Mouse (Mus musculus): ENCODE data around the gene Shroom1. TPM values are rescaled to one million over a fixed set of nuclear protein-coding genes. Genes with fewer than 3 reads are reported as not detected.

Shroom1 gene
- total RNA-seq, 2 experiments from 2014 or later, result 4.0 to 4.5 TPM

DNA sequence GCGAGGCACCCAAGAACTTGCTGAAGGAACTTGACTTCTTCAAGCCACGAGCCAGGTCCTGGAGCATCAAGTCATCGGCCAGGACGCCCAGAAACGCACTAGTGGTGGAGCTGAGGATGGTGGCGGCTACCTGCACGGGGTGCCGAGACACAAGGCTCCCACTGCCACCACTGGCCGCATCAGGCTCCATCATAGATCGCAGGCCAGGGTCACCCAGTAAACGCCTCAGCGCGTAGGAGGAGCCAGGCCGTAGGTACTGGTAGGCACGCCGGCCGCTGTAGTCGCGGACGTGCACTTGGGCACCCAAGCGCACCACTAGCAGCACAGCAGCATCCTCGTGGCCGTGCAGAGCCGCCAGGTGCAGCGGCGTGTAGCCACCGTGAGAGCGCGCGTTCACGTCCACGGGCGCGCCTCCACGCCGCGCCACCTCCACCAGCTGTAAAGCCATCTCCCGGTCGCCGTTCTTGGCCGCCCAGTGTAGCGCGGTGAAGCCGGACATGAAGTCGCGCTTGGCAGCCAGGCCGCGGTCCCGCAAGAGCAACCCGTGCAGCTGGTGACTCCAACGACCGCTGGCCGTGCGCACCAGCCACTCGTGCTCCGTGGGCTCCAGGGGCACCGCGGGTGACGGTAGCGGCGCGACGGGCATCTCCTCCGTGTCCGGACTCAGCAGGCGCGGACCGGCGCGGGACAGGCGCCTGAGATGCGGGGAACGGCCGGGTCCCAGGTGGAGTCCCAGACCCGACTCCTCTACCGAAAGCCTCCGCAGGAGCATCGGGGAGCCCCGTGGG is 21.6 kb downstream of the Shroom1 start:
- peak in 1 of 2 experiments; percentile 54 for DNase-seq (ENCODE audit: low spot score in 2 of 2)

DNA sequence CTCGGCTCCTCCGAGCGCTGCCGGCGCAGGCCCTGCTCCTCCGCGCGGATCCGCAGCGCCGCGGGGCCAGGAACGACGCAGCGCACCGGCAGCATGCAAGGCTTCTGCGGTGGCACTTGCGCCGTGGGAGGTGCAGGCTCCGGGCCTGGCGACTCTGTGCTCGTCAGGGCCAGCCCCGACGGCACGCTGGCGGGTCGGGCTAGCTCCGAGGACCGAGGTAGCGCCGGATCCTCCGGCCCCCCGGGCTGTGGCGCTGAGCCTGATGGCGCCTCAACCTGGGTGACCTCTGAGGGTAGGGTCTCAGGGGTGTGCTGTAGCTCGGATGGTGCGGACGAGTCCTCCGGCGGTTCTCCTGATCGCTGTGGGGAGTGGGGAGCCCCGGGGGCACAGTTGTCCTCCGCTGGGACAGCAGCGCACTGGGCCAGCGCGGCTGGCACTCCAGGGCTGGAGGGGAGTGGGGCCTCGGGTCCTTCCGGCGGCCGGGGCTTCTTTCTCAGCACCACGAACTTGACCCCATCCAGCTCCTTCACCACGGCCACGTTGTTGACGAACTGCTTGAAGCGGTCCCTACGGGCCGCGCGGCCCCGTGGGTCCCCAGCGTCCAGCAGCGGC is 22.3 kb downstream of the Shroom1 start:
- peak in 1 of 2 experiments; percentile 47 for DNase-seq (ENCODE audit: low spot score in 2 of 2)

DNA sequence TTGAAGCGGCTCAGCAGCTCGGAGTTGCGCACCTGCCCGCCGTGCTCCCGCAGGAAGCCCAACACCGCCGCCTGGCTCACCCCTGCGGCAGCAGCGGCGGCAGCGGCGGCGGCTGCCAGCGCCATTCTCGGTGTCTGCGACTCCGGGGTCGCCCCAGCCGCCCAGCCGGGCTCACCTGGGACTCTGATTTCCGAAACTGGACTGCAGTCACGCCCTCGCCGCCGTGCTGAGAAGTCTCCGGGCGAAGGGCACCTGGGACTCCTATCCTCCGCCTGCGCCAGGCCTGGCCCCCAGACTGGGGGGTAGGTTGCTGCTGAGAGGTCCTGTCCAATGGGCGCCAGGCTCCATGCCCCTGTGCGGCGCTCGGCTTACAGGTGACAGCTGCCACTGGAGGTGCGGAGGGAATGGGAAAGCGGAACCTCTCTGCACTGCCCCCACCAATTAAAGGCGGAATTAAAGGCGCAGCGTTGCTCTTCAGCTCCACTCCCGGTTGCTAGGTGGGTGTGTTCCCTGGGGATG is 22.8 kb downstream of the Shroom1 start, which contains the start of the genes Gm9945 and Sowaha:
Gene Gm9945 (plus strand): TSS at position 384 of the 519 bp plus-strand sequence.
Gene Sowaha (minus strand): TSS at position 492 of the 519 bp plus-strand sequence.
- DNase-seq (ENCODE audit: low spot score in 2 of 2), result peak; percentile 66 to 72

DNA sequence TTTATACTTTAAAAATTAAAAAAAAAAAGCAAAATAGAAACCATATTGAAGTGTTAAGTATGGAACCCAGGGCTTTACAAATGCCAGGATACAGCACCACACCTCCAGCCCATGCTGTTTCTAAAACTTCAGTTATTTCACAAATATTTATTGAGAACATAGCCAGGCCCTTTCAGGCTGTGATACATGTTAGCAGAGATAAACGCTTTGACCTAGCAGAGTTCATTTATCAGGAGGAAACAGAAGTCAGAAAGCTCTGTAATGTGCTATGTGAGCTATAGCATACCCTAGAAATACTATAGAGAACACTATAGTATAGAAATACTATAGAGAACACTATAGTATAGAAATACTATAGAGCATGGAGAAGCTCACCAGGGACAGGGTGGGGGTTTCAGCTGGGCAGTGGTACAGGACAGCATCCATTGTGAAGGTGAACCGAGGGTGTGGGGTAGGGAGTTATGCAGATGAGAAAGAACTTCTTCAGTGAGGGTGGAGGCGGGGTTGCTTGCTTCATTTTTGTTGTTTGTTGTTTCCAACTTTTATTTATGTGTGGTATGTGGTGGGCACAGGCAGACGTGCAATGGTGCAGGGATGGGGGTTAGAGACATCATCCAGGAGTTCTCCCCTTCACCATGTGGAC is 24.2 kb downstream of the Shroom1 start:
- no peak for DNase-seq (ENCODE audit: low spot score in 2 of 2)

DNA sequence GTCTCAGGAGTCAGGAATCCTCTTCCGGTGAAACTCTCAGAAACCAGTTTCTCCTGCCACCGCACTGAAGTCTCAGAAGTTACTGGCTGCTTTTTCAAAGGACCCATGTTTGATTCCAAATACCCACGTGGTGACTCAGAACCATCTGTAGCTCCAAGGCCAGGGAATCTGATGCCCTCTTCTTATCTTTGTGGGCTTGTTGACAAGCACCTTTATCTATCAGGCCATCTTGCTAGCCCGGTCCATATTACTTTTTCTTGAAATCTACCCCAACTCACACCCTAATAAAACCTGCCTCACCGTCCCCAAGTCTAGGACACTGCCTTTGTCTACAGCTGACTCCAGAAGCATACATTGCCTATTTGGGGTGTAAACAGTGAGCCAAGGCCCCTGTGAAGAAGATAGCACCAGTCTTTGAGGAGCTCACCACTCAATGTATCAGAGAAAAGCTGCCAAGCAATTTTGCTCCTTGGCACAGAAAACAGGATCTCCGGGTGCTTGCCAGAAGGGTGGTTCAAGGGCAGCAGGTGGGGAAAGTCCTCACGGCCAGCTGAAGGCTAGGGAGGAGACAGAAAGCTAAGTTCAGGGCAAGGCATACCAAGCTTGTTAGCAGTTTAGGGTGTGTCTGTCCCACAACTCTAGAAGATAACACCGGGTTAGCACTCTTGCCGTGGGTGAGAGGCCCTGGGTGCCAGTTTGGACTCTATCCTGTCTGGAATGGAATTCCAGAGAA is 26.3 kb downstream of the Shroom1 start:
- DNase-seq (ENCODE audit: low spot score in 2 of 2), result no peak

DNA sequence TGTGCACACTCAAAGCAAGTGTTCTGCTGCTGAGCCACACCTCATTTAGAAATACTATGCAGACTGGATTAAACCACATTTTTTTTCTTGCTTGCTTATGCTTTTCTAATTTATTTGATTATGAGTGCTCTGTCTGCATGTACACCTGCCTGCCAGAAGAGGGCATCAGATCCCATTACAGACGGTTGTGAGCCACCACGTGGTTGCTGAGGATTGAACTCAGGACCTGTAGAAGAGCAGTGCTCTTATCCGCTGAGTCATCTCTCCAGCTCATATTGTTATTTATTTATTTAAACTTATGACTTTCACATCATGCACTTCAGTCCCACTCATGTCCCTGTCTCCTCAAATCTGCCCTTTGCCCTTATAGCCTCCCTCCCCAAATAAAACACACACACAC is 28.7 kb downstream of the Shroom1 start:
- DNase-seq (ENCODE audit: low spot score in 2 of 2), result no peak

DNA sequence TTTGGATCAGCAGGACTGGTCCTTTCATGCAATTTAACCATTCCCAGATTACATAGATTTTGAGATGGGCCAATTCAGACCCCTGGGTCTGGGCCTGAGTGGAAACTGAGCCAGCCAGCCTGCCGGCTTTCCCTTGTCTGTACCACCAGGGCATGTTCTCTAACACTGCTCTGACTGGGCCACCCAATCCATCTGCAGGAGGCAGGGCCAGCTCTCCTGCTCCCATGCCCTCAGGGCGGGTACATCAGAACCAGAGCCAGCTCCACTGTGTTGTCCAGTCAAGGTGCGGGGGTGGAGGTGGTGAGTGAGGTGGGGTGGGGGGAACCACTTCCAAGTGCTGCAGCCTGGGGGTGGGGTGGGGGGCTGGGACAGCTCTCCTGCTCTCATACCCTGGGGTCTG is 29.3 kb downstream of the Shroom1 start:
- DNase-seq (ENCODE audit: low spot score in 2 of 2), result no peak

DNA sequence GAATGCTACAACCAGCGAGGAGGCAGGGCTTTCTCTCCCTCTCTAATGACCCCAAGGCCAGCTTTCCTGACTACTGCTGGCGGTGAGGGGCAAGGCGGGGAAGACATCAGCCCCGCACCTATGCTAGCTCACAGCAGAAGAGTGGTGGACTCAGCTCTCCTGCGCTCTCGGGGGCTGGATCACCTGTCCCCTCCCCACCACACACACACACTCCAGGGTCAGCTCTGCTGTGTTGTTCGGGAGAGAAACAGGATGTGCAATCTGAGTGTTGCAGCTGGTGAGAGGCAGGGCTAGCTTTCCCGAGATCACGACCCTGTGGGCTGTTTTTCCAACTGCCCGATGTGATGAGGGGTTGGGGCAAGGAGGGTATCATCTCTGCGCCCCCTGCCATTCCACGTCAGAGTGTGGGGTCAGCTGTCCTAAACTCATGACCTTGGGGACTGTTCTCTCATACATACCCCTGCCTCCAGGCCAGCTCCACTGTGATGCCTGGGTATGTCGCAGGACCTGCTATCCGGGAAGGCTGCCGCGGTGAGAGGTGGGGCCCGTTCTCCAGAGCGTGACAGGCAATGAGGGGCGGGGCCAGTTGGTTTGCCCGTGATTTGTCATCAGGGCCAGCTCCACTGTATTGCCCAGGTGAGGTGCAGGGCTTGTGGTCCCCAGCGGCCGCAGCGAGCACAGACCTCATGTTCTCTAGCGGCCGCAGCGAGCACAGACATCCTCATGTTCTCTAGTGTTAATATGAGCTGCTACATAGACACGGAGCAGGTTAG is 30.0 kb downstream of the Shroom1 start:
- DNase-seq (ENCODE audit: low spot score in 2 of 2), result no peak

DNA sequence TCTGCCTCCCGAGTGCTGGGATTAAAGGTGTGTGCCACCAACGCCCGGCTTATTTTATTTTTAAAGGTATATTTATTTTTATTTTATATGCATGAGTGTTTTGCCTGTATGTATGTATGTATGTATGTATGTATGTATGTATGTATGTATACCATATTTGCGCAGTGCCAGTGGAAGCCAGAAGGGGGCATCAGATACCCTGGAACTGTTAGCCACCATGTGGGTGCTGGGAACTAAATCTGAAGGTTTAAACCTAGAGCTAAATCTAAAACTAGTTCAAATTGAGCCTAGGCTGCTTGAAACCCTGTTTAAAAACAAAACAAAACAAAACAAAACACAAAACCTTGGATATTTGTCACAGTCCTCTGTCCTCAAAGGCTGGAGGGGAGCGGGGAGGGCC is 32.0 kb downstream of the Shroom1 start:
- no peak for DNase-seq (ENCODE audit: low spot score in 2 of 2)

DNA sequence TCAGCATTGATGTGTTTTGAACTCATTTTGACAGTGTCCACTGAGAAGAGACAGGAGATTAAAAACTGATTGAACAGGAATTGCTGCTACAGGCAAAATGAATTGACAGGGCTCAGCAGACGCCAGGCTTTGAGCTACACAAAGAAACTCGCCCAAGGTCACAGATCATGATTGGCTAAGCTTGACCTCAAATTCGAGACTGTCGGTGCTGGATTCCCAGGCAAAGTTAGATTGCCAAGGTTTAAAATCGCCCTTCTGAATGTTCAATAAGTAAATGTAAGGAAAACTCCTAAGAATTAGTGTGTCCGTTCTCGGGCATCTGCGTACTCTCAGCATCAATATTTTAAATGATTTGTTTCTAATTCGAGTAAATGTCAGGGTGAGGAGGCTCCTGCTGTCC is 32.4 kb downstream of the Shroom1 start:
- no peak for DNase-seq (ENCODE audit: low spot score in 2 of 2)

DNA sequence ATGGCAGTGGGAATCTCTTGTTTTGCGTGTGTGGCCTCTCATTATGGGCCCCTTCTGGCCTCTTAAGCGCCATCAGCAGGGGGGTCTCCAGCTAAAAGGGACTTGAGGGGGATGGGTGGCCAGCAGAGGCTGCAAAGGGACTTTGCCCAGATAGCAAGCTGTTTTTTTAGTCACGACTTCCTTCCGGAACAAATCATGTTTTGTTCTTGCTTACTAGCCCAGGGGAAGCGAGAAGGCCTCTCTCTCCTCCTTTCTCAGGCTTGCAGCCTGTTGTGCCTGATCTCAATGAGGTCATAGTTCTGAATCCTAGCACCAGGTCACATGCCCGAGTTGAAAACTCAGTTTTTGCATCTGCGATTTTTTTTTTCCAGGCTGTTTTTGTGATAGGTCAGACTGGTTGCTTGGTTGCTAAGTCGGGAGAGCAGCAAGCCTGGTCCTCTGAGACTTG is 35.0 kb downstream of the Shroom1 start:
- no peak for DNase-seq (ENCODE audit: low spot score in 2 of 2)

DNA sequence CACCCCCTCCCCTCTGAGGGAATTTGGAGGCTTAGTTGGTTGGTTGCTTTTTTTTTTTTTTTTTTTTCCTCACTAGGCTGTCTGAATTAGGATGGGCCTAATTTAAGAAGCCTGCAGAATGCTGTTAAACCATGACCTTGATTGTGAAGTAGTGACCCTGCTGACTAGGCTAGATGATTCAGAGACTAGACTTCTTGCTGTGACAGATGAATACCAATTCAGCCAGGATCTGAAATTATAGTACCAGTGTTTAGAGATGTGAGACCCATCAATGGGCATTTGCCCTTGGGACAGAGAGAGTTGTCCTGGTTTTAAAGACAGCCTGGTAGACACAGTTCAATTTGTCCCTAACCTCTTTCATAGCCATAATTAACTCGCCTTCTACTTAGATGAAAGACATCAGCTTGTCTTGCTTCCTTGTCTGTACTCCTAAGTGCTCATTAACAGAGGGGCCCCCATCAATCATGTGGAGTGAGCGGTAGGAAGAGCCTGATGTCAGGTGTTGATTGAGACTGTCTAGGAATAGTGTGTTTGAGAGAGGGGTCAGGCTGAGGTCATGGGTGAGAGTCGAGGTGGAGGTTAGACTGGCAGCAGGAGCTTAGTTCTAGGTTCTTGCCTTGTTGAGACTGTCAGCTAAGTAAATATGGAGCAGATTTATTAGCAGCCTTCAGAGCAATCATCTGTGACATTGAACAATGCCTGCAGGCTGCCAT is 36.4 kb downstream of the Shroom1 start:
- DNase-seq (ENCODE audit: low spot score in 2 of 2), result no peak

DNA sequence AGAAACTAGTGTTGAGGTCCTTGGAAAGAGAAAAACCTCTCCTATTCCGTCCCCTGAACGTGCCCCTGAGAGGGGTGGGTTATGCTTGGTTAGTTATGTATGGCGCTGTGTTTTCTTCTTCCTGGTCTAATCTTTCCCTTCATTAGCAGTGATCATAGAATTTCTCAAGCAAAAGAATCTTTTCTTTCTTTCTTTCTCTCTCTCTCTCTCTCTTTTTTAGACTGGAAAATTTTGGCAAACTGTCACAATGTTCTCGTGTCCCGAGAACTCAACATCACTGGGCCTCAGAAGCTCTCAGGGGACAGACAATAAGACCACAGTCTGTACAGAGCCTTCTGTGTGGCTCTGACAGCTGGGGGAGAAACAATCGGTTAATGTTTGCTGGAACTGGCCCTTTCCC is 38.4 kb downstream of the Shroom1 start:
- DNase-seq (ENCODE audit: low spot score in 2 of 2), result no peak

DNA sequence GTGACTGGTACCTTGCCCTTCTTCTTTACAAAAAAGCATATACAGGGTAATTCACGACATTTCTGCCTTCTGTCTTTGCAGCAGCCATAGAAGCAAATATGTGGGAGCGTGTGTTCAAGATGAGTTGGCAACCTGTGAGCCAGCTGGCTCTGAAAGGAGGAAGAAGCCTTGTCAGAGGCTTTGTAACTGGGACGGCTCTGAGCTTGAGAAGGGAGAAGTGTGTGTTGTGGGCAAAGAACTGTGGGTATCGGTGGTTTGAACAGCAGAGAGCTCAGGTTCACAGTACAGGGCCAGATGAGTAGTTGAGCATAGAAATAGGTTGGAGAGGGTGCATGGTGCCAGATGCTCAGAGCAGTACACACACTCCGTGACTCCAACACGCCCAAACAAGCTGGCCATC is 39.9 kb downstream of the Shroom1 start:
- DNase-seq (ENCODE audit: low spot score in 2 of 2), result peak in 1 of 2 experiments; percentile 55

DNA sequence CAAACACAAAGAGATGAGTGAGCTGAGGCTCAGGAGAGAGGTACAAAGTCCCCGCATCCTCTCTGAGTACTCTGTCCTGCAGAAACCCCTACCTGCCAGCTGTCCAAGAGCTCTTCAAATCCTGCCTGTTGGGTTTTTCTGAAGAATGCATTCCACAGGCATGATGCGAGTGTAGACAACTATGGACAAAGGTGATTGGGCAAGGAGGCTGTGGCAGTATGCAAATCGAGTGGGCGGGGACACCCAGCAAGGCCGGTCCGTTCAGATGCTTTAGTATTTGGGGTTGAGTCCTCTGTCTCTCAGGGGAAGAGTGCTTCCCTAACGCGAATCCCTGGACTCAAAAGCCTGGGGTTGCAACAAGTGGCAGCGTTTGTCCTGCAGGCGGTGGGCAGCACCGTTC is 43.6 kb downstream of the Shroom1 start:
- no peak for DNase-seq (ENCODE audit: low spot score in 2 of 2)

DNA sequence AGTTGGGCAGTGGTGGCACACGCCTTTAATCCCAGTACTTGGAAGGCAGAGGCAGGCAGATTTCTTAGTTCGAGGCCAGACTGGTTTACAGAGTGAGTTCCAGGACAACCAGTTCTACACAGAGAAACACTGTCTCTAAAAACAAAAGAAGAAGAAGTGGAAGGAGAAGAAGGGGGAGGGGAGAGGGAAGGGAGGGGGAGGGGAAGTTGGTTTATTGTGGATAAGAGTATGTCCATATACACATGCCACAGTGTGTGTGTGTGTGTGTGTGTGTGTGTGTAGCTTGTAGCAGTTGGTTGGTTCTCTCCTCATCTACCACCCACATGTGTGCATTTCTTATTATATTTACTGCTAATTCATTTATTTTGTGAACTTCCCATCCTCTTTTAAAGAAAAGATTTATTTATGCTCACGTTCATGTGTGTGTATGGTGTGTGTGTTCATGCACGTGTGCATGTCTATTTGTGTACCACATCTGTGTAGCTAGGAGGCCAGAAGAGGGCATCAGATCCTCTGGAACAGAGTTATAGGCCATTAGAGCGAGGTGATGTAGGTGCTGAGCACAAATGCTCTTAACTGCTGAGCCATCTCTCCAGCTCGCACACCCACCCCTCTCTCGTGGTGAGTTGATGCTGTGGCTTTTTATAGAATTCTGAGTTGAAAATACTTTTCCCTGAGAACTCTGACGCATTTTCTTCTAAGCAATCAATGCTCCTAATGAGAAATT is 45.2 kb downstream of the Shroom1 start:
- no peak for DNase-seq (ENCODE audit: low spot score in 2 of 2)

DNA sequence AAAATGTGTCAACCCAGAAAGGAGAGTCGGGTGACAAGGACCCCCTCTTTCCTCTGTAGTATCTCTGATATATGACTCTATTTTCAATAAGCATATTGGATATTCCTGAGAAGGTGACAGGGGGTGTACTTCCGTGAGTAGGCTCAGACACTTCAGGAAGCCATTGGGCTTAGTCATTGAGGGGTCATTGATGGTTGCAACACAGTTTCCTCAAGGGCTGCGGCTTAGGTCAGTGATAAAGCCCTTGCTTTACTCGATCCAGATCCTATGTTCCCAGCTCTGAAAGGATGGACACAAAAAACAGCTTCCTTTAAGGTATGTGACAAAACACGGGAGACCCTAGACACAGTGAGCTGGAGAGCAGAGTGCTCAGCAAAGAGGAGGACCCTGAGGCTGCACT is 46.7 kb downstream of the Shroom1 start:
- no peak for DNase-seq (ENCODE audit: low spot score in 2 of 2)

DNA sequence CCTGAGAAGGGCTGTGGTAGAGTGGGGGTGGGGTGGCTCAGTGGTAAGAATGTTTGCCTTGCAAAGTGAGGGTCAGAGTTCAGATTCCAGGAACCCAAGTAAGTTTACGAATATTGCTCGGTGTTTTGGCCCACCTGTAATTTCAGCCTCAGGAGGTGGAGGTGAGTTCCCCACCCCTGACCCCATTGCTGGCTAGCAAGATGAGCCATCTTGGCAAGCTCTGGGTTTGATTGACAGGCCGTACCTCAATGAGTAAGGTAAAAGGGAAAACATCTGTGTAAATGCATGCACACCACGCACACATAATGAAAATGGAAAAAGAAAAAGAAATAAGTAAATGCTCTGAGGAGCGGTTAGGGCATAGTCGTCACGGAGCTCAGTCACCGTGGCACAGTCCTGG is 47.4 kb downstream of the Shroom1 start:
- DNase-seq (ENCODE audit: low spot score in 2 of 2), result no peak

DNA sequence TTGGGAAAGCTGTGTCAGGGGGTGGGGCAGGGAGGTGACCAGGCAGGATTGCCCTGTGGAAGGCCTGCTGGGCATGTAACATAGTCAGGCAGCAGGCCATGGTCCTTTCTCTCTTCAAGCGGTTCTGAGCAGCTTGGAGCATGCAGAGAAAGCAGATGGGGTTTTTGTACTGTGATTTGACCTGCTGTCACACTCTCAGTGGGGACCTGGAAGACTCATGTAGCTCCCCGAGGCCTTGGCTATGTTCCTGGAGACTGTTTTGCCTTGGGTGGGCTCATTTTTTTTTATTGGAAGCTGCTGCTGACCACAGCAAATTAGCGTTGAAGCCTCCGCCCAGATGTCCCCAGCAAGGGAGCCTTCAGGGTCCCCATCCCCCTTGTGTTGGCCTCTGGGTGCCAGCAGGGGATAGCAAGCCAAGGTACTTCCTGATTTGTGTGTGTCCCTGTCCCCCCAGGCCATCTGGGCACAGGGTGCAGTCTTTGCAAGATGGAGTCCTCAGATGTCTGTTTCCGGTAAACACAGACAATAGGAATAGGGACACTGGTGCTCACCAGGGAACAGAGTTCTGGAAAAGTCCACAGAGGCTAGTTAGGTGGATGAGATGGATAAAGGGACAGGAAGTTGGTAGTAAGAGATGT is 48.1 kb downstream of the Shroom1 start:
- DNase-seq (ENCODE audit: low spot score in 2 of 2), result peak in 1 of 2 experiments; percentile 67

All from layer of hippocampus, postnatal 14 days (tissue).